Mouse (Mus musculus) 3T3-L1 (cell line): ENCODE data around the gene Acp6.
A peak's percentile ranks its signal among the peaks of the same experiment; 100 is the strongest.
"Not testable (repeated sequence)": the region's sequence is repeated elsewhere in the genome, so short reads cannot be mapped to it uniquely, and the experiment has no call there.

ENCODE experiments used
- DNase-seq: peaks from one replicate; pipeline ENCODE4 v3.0.0-alpha.2; 2015; ENCODE audit warnings: low read depth, low spot score

The Acp6 gene

GRCm38 (mm10) chr3:97158611-97159508, at the start of gene Acp6:
TSS of gene Acp6 (plus strand) at chr3:97158777.
- peak; percentile 85 for DNase-seq

GRCm38 (mm10) chr3:97117511-97117910, 41.1 kb upstream of the Acp6 start:
- no peak for DNase-seq

- DNase-seq: no peak
These were observed 40.3 kb upstream of the Acp6 start for GRCm38 (mm10) chr3:97118313-97118712.

GRCm38 (mm10) chr3:97124193-97124592, 34.4 kb upstream of the Acp6 start:
- DNase-seq: no peak

DNA sequence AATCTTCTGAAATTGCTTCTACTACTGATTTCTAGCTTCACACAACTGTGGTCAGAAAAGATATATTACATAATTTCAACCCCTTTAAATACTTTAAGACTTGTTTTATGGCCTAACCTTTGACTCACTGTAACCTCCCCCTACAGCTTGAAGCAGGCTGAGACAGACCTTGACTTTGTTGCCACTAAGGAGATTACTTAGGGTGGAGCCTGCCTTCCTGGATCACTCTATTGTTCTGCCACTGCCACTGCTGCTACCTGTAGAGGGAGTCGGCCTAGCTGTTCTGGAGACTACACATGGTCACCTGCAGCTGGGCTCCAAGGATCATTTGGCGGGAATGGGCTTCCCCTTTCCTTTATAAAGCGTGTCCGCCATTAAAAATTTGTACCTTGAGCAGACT, 29.2 kb upstream of the Acp6 start:
- DNase-seq: no peak

GRCm38 (mm10) chr3:97137666-97138065, 20.9 kb upstream of the Acp6 start:
- not testable (repeated sequence) for DNase-seq

GRCm38 (mm10) chr3:97151092-97151491, 7.5 kb upstream of the Acp6 start:
- no peak for DNase-seq

GRCm38 (mm10) chr3:97156431-97156830, 2.1 kb upstream of the Acp6 start:
- DNase-seq: no peak

GRCm38 (mm10) chr3:97157308-97157707, 1.3 kb upstream of the Acp6 start:
- no peak for DNase-seq

DNA sequence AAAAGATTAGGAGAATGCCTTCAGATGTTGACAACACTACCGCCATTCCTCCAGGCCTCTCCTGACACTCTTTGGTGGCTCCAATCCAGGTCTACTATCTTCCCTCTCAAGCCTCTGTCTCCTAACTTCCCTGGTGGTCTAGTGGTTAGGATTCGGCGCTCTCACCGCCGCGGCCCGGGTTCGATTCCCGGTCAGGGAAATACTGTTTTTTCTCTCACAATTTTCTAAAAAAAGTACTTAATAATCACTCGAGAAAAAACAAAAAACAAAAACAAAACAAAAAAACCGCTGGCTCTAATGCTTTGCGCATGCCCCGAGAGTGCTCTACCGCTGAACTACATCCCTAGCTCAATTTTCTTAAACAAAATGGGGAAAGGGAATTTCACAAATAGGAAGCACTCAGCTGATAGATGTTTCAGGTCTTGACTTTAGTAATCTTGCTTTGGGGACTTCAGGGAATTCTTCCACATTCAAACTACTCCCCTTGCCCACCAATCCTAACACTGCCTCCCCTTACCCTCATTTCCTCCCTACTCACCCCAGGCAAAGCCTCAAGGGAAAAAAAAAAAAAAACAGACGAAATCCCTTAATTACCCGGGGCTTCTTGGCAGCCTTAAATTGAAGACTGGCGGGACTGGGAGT, 498 bp upstream of the Acp6 start:
- DNase-seq: peak; percentile 67

DNA sequence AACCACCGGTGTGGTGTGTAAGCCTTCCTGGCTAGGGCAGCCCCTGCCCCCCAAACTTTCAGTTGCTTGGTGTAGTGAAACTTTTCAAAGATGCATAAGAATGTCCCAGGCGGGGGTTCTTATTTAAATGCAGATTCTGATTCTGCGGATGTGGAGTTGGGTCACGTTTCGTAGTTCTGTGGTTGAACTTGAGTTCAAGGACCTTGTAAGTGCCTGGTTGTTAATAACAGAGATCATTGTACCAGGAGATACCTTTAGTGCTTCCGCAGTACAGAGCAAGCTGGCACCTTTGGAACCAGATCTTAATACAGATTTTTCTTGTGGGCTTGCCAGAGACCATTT, 903 bp downstream of the Acp6 start:
- no peak for DNase-seq

DNA sequence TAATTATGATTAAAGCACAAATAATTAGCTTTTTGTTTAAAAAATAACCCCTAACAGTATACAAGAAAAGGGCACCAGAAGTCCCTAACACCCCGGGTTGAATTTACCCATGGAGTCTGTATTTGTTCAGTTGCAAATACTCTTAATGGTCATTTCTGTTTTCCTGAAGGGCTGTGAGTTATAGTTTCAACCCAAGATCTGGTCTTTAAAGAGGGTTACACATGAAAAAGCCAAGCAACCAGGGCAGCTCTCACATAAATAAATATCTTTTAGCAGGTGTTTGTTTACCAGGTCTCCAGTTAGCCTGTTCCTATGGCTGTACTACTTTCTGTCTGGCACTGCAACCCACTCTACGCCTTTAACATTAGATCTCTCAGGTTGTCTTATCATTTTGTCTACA, 1.4 kb downstream of the Acp6 start:
- DNase-seq: no peak

- DNase-seq: no peak
These were observed 2.3 kb downstream of the Acp6 start for GRCm38 (mm10) chr3:97160908-97161307.

DNA sequence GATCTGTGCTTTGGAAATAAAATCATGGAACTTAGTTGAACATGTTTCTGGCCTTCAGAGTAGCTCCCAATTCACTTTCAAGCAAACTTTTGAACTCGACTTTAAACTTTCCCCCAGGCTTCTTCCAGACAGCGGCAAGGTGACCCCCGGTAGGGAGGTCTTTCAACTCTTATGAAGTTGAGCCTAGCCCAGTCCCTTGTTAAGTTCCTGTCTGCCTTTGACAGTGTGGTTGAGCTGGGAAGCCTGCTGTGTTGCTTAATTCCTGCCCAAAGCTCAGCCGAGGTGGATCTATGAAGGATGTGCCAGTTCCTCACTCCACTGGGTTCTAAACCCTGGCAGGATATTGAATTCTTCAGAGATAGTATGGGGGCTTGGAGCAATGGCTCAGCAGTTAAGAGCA, 3.2 kb downstream of the Acp6 start:
- DNase-seq: no peak

DNA sequence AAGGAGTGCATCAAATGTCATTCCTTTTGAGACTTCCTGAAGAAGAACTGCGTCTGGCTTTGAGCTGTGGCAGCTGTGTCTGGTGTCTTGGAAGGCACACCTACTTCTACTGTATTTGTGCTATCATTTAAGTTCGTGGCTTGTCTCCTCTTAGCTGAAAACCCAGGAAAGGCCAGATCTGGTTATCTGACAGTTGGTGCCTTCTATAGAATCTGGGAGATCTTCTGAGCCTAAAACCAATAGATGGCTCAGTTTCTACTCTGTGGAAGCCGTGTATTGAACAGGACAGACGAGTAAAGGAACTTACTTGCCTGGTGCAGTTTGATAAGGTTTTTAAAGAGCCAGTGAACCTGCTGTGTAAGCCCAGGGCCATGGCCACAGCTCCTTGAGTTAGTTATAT, 5.9 kb downstream of the Acp6 start:
- DNase-seq: no peak

DNA sequence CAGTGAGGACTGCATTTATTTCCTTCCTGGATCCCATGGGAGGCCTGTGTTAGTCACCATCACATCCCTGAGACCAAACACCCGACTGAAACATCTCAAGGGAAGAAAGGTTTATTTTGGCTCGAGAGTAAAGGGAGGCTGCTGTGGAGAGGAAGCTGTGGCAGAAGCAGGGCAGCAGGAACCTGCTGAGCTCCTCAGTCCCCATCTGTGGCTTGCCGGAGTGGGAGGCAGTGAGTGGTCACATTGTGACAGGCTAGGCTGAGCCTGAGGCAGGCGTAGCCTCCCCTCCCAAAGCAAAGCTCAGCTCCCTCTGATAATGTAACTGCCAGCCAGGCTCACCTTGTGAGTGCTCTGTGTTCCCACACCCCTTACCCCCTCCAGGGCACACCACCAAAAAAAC, 8.5 kb downstream of the Acp6 start:
- DNase-seq: no peak

DNA sequence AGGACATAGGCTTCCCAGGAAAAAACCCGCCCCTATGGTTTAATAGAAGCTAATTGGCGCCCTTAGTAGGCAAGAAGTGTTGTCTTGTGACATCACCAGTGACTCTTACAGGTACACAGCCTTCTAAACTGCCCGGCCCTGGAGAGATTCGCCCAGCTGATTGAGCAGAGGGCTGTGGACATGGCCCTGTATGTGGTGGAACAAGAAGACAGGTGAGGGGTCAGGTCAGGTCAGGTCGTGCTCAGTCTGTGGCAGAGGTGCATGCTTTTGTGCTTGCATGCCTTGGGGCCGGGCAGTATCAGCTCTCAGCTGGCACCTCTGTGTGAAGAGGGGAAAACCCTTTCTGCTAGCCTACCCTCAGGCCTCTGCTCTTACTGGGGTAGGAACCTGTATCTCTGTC, 13.0 kb downstream of the Acp6 start:
- no peak for DNase-seq

DNA sequence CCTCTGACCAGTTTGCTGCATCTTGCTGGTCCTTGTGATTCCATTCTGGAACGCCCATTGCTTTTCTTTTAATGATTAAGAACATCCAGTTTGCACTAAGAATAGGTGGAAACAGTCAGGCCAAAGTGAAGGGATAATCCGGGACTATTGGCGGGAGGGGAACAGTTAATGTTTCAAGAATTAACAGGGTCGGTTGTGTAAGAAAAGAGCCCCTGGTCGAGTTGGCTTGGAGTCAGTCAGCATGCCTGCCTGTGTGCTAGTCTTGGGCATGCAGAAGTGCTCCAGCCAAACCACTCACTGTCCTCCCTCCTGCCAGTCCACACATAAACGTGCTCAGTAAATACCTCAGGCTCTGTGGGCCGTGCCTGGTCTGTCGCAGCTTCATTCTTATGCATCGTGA, 13.7 kb downstream of the Acp6 start:
- no peak for DNase-seq

DNA sequence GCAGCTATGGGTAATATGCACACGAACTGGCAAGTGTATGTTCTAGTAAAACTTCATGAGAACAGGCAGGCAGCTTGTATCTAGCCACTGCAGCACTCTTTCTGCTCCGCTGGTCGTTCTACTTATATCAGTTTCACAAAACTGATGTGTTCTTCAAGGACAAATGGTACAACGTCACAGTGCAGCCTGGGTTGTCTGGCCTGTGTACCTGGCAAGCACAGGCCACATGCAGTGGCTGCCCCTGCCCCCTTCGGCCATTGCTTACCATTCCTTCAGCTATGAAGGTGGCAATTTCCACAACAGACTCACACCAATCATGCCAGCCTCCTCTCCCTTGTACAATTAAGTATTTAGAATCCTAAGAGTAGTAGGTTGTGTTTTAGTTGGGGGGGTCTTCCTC, 14.1 kb downstream of the Acp6 start:
- DNase-seq: no peak

- no peak for DNase-seq
These were observed 20.3 kb downstream of the Acp6 start for GRCm38 (mm10) chr3:97178885-97179284.

DNA sequence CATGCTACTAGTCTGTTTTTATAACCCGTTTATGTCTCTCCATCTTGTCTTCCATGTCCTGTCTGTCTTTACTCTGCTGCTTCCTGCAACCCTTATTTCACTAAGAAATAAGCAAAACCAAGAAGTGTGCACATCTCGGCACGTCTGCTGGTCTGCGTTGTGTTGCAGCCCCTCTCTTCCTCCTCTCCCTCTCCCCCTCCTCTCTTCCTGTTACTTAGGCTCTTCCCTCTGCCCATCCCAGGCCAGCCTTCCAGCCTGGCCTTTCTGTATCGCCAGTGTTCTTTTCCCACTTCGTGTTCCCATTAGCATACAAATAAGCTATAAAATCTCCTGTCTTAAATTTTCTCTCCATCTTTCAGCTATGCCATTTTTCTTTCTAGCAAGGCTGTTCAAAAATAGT, 21.9 kb downstream of the Acp6 start:
- no peak for DNase-seq

DNA sequence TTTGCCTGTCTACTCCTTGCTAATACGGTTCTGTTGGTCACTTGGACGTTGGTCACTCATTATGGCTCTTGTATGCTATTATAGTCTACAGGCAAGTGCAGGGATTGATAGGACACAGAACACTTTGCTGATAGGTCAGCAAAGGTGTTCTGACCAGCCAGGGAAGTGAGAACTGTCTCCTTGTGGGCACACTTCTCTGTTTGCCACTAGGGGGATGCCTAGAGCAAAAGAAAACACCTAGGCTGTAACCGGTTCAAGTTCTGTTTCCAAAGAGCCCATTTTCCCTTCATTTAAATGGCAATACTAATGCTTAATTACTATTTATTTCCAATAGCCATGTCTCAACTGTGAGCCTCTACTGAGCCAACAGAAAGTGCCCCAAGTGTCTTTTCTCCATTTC, 25.2 kb downstream of the Acp6 start:
- peak; percentile 46 for DNase-seq
